Mouse (Mus musculus): ENCODE data around the gene Gm9857. TPM values are rescaled to one million over a fixed set of nuclear protein-coding genes. Genes with fewer than 3 reads are reported as not detected.

The Gm9857 gene
- total RNA-seq, 1 experiment from 2014 or later = not detected

GRCm38 (mm10) chr3:108898640-108899039, 41.6 kb downstream of the Gm9857 start:
- no peak for ATAC-seq (replicated peaks in 1 of 2; ENCODE audit: insufficient read depth in 1 of 2, low FRiP score in 2 of 2, low TSS enrichment in 1 of 2, low read depth in 1 of 2, poor library complexity in 2 of 2, severe bottlenecking in 2 of 2)

- no peak for ATAC-seq (replicated peaks in 1 of 2; ENCODE audit: insufficient read depth in 1 of 2, low FRiP score in 2 of 2, low TSS enrichment in 1 of 2, low read depth in 1 of 2, poor library complexity in 2 of 2, severe bottlenecking in 2 of 2)
These were observed 47.3 kb downstream of the Gm9857 start for GRCm38 (mm10) chr3:108892914-108893313.

GRCm38 (mm10) chr3:108892080-108892479, 48.2 kb downstream of the Gm9857 start:
- no peak for ATAC-seq (replicated peaks in 1 of 2; ENCODE audit: insufficient read depth in 1 of 2, low FRiP score in 2 of 2, low TSS enrichment in 1 of 2, low read depth in 1 of 2, poor library complexity in 2 of 2, severe bottlenecking in 2 of 2)

Other genes starting within 250 kb of the Gm9857 start
- 14.4 and 22.9 TPM in 2 replicates for gene Gpsm2, start 218.1 kb downstream of the Gm9857 start, total RNA-seq (2017)
- gene Aknad1, start 200.8 kb downstream of the Gm9857 start, total RNA-seq (2017) = 0.55 TPM in 1 of 2 replicates, not detected in the other
- gene Stxbp3, start 99.9 kb downstream of the Gm9857 start, total RNA-seq (2017) = 40.5 and 44.3 TPM in 2 replicates
- not detected in 2 replicates for gene Fndc7, start 50.4 kb downstream of the Gm9857 start, total RNA-seq (2017)
- 270 and 419 TPM in 2 replicates for gene Prpf38b, start 28.7 kb downstream of the Gm9857 start, total RNA-seq (2017)
- gene Henmt1, start 572 bp downstream of the Gm9857 start, total RNA-seq (2017) = 0.99 TPM in 1 of 2 replicates, not detected in the other
- 27.8 and 31.7 TPM in 2 replicates for gene Fam102b, start 87.2 kb upstream of the Gm9857 start, total RNA-seq (2017)
- not detected in 2 replicates for gene Slc25a54, start 140.0 kb upstream of the Gm9857 start, total RNA-seq (2017)
- gene Slc25a24, start 182.7 kb upstream of the Gm9857 start, total RNA-seq (2017) = 29.5 and 35.9 TPM in 2 replicates